Mouse (Mus musculus) forebrain, embryonic 11.5 days (tissue): Measurements from ENCODE around the gene Kbtbd4. TPM values are rescaled to one million over a fixed set of nuclear protein-coding genes. Genes with fewer than 3 reads are reported as not detected.
A peak's percentile ranks its signal among the peaks of the same experiment; 100 is the strongest.

Experiments
- ATAC-seq: fragments of 200-750 bp; cut with Nextera tagmentation; replicated peaks from 2 replicates; pipeline ENCODE4 v1.8.0; 2017; ENCODE audit warnings: moderate TSS enrichment; ENCODE audit not compliant: low FRiP score
- DNase-seq: peaks from one replicate; pipeline ENCODE4 v3.0.0-alpha.2; 2017; ENCODE audit warnings: low spot score
- H3K27ac ChIP-seq: fragments of 300-500 bp; sonication (generic); 2 replicates; pipeline ENCODE4 v1.5.1; 2014; ENCODE audit warnings: low read depth, low read length
- H3K27me3 ChIP-seq: fragments of 300-500 bp; sonication (generic); 2 replicates; pipeline ENCODE4 v1.6.1; 2014; ENCODE audit warnings: mild to moderate bottlenecking, low read length, mixed read lengths; ENCODE audit not compliant: control insufficient read depth, insufficient read depth
- H3K36me3 ChIP-seq: fragments of 300-500 bp; sonication (generic); 2 replicates; pipeline ENCODE4 v1.6.1; 2014; ENCODE audit warnings: mild to moderate bottlenecking, low read length, moderate library complexity, mixed read lengths; ENCODE audit not compliant: control insufficient read depth, insufficient read depth
- H3K4me1 ChIP-seq: fragments of 300-500 bp; sonication (generic); replicated peaks from 2 replicates; pipeline ENCODE4 v1.6.1; 2014; ENCODE audit warnings: low read length, mixed read lengths; ENCODE audit not compliant: control insufficient read depth, insufficient read depth
- H3K4me2 ChIP-seq: fragments of 300-500 bp; sonication (generic); 2 replicates; pipeline ENCODE4 v1.6.1; 2014; ENCODE audit warnings: low read depth, mild to moderate bottlenecking, low read length, moderate library complexity, mixed read lengths; ENCODE audit not compliant: severe bottlenecking
- H3K4me3 ChIP-seq: fragments of 300-500 bp; sonication (generic); 2 replicates; pipeline ENCODE4 v1.5.1; 2014; ENCODE audit warnings: low read depth, low read length
- H3K9ac ChIP-seq: fragments of 300-500 bp; sonication (generic); 2 replicates; pipeline ENCODE4 v1.6.1; 2014; ENCODE audit warnings: low read length
- H3K9me3 ChIP-seq: fragments of 300-500 bp; sonication (generic); 2 replicates; pipeline ENCODE4 v1.6.1; 2016; ENCODE audit warnings: low read length, mixed read lengths; ENCODE audit not compliant: control insufficient read depth
- WGBS: fragments of 180-500 bp; shearing (Covaris S2); extraction: QIAGEN DNeasy Blood & Tissue Kit; methylation state at CpG from one replicate; pipeline ENCODE4 v1.1.7; 2014; 5-methylcytosine and 5-hydroxymethylcytosine counted together
- polyA plus RNA-seq: library from polyadenylated mRNA; unstranded; fragments of >200 nt; fragmentation: Nextera tagmentation; extraction: Ambion mirVana; gene quantifications from 2 replicates; pipeline ENCODE4 v1.2.1, GENCODE M21; 2014

Gene Kbtbd4
- polyA plus RNA-seq, 1 experiment from 2014 or later, result 48.0 TPM

DNA sequence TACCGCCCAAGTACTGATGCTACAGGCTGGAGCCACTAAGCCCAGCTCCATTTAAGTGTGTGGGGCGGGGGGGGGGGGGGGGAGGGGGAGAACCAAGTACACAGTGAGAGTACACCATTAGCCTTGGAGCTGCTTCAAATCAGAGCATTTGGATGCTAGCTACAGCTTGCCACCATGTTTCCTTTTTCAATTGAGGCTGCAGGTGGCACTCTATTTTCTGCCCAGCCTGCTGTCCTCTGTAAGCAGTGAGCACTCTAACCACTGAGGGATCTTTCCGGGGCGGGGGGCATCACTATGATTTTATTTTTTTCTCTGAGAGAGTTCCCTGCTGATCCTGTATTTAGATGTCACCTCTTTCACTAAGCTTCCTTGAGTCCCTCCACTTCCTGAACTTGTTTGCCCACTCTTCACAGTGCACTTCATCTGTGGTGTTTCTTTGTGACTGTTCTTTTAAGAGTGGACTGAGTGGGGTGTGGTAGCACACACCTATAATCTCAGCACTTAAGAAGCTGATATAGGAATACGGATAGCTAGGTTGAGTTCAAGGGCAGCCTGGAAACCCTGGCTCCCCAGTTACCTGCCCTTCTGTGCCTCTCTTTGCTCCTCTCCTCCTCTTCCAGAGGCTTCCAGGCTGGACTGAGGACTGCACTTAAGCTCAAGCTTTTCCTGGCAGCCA is 26.8 kb upstream of the Kbtbd4 start:
- Histone ChIP-seq H3K9me3 (no peaks in the 10 kb centered on the region), H3K4me3 (no peak overlapping the region), H3K27me3 (no peaks in the 10 kb centered on the region), H3K4me1 (no peaks in the 10 kb centered on the region), H3K27ac (no peak overlapping the region), H3K36me3 (no peaks in the 10 kb centered on the region), H3K9ac (no peak overlapping the region), H3K4me2 (no peak overlapping the region)
- WGBS, result 89% methylated on average over 4 of the region's 5 CpGs
- DNase-seq (no peak), ATAC-seq (no peak)

DNA sequence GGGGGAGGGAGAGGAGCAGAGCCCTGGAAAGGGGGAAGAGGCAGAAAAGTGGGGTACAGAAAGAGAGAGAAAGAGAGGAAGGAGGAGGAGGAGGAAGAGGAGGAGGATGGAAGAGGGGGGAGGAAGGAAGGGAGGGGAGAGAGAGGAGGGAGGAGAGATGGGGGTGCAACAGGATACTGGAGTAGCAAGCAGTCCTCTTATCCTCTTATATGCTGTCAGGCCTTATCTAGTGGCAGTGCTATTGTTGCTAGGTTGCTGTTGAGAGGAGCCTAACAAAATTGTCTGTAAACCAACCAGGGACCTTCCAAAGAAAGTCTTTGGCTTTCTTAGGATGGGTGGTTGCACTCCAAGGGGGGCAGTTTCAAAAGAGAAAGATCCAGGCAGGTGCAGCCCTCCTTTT is 25.1 kb upstream of the Kbtbd4 start:
- Histone ChIP-seq H3K4me2 (no peak overlapping the region), H3K36me3 (no peaks in the 10 kb centered on the region), H3K9ac (no peak overlapping the region), H3K4me3 (no peak overlapping the region), H3K9me3 (no peaks in the 10 kb centered on the region), H3K27ac (no peak overlapping the region), H3K27me3 (no peaks in the 10 kb centered on the region), H3K4me1 (no peaks in the 10 kb centered on the region)
- DNase-seq, result no peak
- no peak for ATAC-seq

DNA sequence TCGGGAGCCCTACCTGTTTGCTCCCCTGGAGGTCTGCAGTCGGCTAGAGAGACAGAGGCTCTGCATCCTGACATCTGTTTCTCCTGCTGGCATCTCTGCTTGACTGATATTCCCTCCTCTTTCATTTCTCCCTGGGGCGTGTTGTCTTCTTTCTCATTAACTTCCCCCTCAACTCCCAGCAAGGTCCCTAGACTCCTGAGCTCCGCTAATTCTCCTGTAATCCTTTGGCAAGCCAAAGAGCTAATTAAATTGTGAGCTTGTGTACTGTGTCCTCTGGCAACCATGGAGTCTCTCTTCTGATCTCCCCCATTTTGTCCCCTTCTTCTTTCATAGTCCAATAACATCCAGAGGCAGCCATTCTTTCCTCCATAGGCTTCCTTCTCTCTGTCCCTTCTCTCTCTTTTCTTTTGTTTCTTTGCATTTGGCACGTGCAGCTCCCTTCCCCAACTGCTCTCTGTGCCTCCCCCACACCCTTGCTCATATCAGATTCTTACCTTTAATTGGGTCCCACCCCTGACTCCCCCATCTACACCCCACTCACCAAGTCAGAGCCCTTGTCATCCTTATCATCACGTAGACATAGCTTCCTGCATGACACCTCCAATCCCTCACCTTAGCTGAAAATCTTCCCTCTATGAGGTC is 24.3 kb upstream of the Kbtbd4 start:
- 10% methylated on average over 6 of the region's 6 CpGs for WGBS
- Histone ChIP-seq H3K9ac (no peak overlapping the region), H3K36me3 (no peaks in the 10 kb centered on the region), H3K9me3 (no peaks in the 10 kb centered on the region), H3K4me1 (no peaks in the 10 kb centered on the region; the same call in 1 of the 2 replicates), H3K4me3 (no peak overlapping the region), H3K4me2 (peak overlapping the region; percentile 0; the same call in 1 of the 2 replicates), H3K27me3 (peaks cover 5% of the 10 kb centered on the region; the same call in 1 of the 2 replicates), H3K27ac (no peak overlapping the region)
- DNase-seq (no peak), ATAC-seq (no peak)

DNA sequence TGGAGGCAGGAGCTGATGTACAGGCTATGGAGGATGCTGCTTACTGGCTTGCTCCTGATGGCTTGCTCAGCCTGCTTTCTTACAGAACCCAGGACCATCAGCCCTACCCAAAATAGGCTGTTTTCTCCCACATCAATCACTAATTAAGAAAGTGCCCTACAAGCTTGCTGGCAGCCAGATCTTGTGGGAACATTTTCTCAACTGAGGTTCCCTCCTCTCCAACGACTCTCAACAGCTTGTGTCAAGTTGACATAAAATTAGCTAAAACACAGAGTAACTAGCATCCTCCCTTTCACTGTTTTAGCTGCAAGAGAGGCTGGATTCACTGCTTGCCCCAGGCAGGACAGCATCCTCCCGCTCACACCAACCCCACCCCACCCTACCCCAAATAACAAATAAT is 22.7 kb upstream of the Kbtbd4 start:
- Histone ChIP-seq H3K4me3 (no peak overlapping the region), H3K9me3 (no peaks in the 10 kb centered on the region), H3K4me1 (peaks cover 4% of the 10 kb centered on the region; the same call in 1 of the 2 replicates), H3K27ac (no peak overlapping the region), H3K9ac (no peak overlapping the region), H3K36me3 (no peaks in the 10 kb centered on the region), H3K4me2 (no peak overlapping the region), H3K27me3 (peaks cover 17% of the 10 kb centered on the region)
- ATAC-seq, result no peak
- DNase-seq, result no peak
- 77% methylated on average over 2 of the region's 2 CpGs for WGBS

DNA sequence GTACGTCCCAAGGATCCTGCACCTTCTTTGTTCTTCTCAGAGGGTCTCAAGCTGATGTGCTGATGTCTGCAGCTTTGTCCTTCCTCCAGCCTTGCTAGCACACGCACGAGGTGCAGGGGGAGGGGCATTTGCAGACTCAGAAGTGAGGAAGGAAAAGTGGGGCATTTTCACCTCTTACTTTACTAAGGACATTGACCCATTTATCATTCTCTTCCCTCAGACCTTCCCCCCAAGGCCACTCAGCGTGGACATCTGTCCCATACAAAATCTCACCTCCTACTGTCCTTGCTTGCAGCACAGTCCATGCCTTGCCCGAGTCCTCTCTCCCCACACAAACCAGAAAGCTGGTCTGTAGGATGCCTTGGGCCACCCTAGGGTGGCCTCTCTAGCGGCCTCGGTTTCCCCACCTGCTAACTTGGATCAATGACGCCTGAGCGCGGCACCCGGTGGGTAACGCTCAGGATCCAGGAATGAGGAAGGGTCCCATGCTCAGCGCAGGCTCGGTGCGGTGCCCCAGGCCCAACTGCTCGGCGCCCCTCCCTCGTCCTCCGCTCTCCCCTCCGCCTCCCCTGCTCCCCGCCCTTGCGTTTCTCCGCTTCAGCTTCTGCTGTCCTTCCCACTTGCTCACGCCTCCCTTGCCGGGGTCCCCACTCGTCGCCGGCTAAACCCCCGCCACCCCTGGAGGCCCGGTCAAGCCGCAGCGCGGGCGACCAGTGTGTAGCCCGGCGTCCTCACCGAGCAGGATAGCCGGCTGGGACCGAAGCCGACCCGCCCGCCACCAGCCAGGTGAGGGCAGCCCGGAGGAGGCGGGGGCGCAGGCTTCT is 19.1 kb upstream of the Kbtbd4 start, which contains the start of gene C1qtnf4:
C1qtnf4 (plus strand) TSS at position 643 of the 824 bp plus-strand sequence.
- DNase-seq (peak; percentile 78), ATAC-seq (peak; percentile 75)
- Histone ChIP-seq H3K9me3 (no peaks in the 10 kb centered on the region), H3K9ac (peak within 1 kb of the TSS; percentile 79), H3K4me2 (peak within 1 kb of the TSS; percentile 97), H3K4me1 (peaks cover 9% of the 10 kb centered on the region; the same call in 1 of the 2 replicates), H3K4me3 (peak within 1 kb of the TSS; percentile 58), H3K36me3 (no peaks in the 10 kb centered on the region), H3K27ac (no peak within 1 kb of the TSS; the same call in 1 of the 2 replicates), H3K27me3 (peaks cover 44% of the 10 kb centered on the region)
- WGBS, result under 1% methylated on average over 45 of the region's 45 CpGs

DNA sequence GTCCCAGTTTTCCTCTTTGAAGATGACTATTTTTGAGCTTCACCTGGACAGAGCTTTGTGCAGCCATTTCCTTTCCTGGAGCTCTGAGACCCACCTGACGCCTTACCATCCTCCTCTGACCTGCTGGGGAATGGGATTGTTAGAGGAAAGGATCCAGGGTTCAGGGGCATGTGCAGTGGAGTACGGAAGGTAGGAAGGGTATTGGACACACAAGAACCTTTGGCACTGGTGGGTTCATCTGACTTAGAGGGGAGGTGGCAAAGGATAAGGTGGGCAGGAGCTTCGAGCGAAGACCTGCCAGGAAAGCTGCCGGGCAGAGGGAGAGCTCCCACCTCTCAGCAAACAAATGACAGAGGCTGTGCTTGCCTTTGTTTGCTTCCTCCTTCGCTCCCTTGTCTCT is 18.1 kb upstream of the Kbtbd4 start:
- no peak for DNase-seq
- 19% methylated on average over 6 of the region's 6 CpGs for WGBS
- no peaks in the 10 kb centered on the region for H3K36me3 ChIP-seq
- no peak overlapping the region for H3K27ac ChIP-seq
- H3K4me1 ChIP-seq, result peaks cover 9% of the 10 kb centered on the region; the same call in 1 of the 2 replicates
- no peak for ATAC-seq
- peaks cover 44% of the 10 kb centered on the region for H3K27me3 ChIP-seq
- no peaks in the 10 kb centered on the region for H3K9me3 ChIP-seq
- peak overlapping the region; percentile 97 for H3K4me2 ChIP-seq
- H3K4me3 ChIP-seq, result peak overlapping the region; percentile 58
- H3K9ac ChIP-seq, result peak overlapping the region; percentile 79

DNA sequence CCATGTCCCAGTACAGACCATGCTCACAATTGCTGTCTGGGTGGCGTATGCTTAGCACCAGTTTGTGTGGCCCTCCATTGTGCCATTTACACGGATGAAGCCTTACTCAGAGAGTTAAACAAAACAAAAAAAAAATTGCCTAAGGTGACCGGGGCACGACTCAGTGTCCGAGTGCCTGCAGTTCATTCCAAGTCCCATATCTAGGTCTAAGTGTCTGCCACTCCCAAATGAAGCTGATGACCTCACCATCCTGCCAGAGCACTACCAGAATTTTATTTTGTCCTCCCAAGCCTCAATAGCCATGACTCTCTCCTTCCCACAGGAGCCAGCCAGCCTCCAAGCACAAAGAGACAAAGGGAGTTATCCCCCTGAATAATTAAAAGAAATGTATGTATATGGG is 16.9 kb upstream of the Kbtbd4 start:
- 71% methylated on average over 5 of the region's 5 CpGs for WGBS
- Histone ChIP-seq H3K27ac (no peak overlapping the region), H3K9ac (no peak overlapping the region), H3K9me3 (no peaks in the 10 kb centered on the region), H3K4me1 (peaks cover 9% of the 10 kb centered on the region; the same call in 1 of the 2 replicates), H3K36me3 (no peaks in the 10 kb centered on the region), H3K4me2 (no peak overlapping the region), H3K4me3 (no peak overlapping the region), H3K27me3 (peaks cover 44% of the 10 kb centered on the region)
- no peak for ATAC-seq
- no peak for DNase-seq
